Mouse (Mus musculus) lung, embryonic 15.5 days (tissue): ENCODE results near the gene Mme. TPM values are rescaled to one million over a fixed set of nuclear protein-coding genes. Genes with fewer than 3 reads are reported as not detected.

Experiments
- ATAC-seq: fragments of 200-750 bp; cut with Nextera tagmentation; 2 replicates; pipeline ENCODE4 v1.8.0; 2017; ENCODE audit warnings: moderate number of reproducible peaks, borderline replicate concordance; ENCODE audit not compliant: low FRiP score, low TSS enrichment; ENCODE audit errors: extremely low read depth
- H3K27ac ChIP-seq: fragments of 300-500 bp; sonication (generic); 2 replicates; pipeline ENCODE4 v1.5.1; 2015; ENCODE audit warnings: moderate library complexity, mild to moderate bottlenecking, inconsistent platforms
- H3K27me3 ChIP-seq: fragments of 300-500 bp; sonication (generic); 2 replicates; pipeline ENCODE4 v1.6.1; 2015; ENCODE audit warnings: inconsistent platforms
- H3K36me3 ChIP-seq: fragments of 300-500 bp; sonication (generic); 2 replicates; pipeline ENCODE4 v1.6.1; 2015; ENCODE audit warnings: inconsistent platforms
- H3K4me1 ChIP-seq: fragments of 300-500 bp; sonication (generic); 2 replicates; pipeline ENCODE4 v1.6.1; 2015; ENCODE audit warnings: inconsistent platforms
- H3K4me2 ChIP-seq: fragments of 300-500 bp; sonication (generic); 2 replicates; pipeline ENCODE4 v1.6.1; 2015; ENCODE audit warnings: inconsistent platforms, mild to moderate bottlenecking, moderate library complexity
- H3K4me3 ChIP-seq: fragments of 300-500 bp; sonication (generic); 2 replicates; pipeline ENCODE4 v1.5.1; 2015; ENCODE audit warnings: mild to moderate bottlenecking, inconsistent platforms
- H3K9ac ChIP-seq: fragments of 300-500 bp; sonication (generic); 2 replicates; pipeline ENCODE4 v1.6.1; 2015; ENCODE audit warnings: inconsistent platforms
- H3K9me3 ChIP-seq: fragments of 300-500 bp; sonication (generic); 2 replicates; pipeline ENCODE4 v1.6.1; 2016; ENCODE audit warnings: inconsistent platforms
- polyA plus RNA-seq: library from polyadenylated mRNA; unstranded; fragments of >200 nt; fragmentation: Nextera tagmentation; extraction: Ambion mirVana; gene quantifications from 2 replicates; pipeline ENCODE4 v1.2.1, GENCODE M21; 2015

Mme gene
- polyA plus RNA-seq, 1 experiment from 2014 or later = 5.7 TPM

- H3K4me1 ChIP-seq = 0 out of 2 replicates have a peak, but pooled peaks cover 5% of the 10 kb centered on the region
- H3K4me3 ChIP-seq = no peak overlapping the region
- no peaks in the 10 kb centered on the region for H3K9me3 ChIP-seq
- H3K4me2 ChIP-seq = no peak overlapping the region
- no peaks in the 10 kb centered on the region for H3K27me3 ChIP-seq
- no peak overlapping the region for H3K27ac ChIP-seq
- ATAC-seq = no peak
- no peaks in the 10 kb centered on the region for H3K36me3 ChIP-seq
- H3K9ac ChIP-seq = no peak overlapping the region
These were observed 176.4 kb downstream of the Mme start for GRCm38 (mm10) chr3:63417758-63418157.

- H3K4me2 ChIP-seq = no peak overlapping the region
- H3K9me3 ChIP-seq = no peaks in the 10 kb centered on the region
- no peaks in the 10 kb centered on the region for H3K4me1 ChIP-seq
- no peak overlapping the region for H3K9ac ChIP-seq
- no peak for ATAC-seq
- no peak overlapping the region for H3K4me3 ChIP-seq
- H3K27ac ChIP-seq = no peak overlapping the region
- H3K36me3 ChIP-seq = no peaks in the 10 kb centered on the region
- no peaks in the 10 kb centered on the region for H3K27me3 ChIP-seq
These were observed 182.2 kb downstream of the Mme start for GRCm38 (mm10) chr3:63423552-63423951.

Other genes with a start within 250 kb of the Mme start
- gene Gm34302, start 242.3 kb downstream of the Mme start, polyA plus RNA-seq = not detected in 2 replicates